Mouse (Mus musculus) urinary bladder, postnatal 4 days (tissue): ENCODE data around the gene Lrwd1.
A peak's percentile ranks its signal among the peaks of the same experiment; 100 is the strongest.
"Not testable (repeated sequence)": the region's sequence is repeated elsewhere in the genome, so short reads cannot be mapped to it uniquely, and the experiment has no call there.

Experiments
- DNase-seq, 2 experiments: peaks; one replicate each; pipeline ENCODE4 v3.0.0; 2021 to 2022; ENCODE audit warnings: low spot score in 2 of 2

Lrwd1 gene

GRCm38 (mm10) chr5:136147704-136148103 is 11.8 kb upstream of the Lrwd1 start:
- no peak for DNase-seq

DNA sequence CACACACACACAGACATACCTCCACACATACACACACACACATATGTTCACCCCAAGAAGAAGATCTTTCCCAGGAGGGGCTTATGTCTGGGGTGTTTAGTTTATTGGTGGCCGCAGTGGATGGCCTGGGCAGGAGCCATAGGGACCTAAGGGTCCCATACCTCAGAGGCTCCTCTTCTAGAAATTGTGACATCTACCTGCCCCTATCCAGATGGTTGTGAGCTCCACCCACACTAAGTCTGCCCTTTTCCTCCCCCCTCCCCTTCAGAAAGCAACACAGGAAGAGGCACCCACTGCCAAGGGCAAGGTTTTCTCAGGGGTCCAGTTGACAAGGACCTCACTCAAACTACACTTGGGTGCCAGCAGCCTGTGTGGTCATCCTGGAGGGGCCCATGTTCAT is 11.1 kb upstream of the Lrwd1 start:
- DNase-seq = no peak

GRCm38 (mm10) chr5:136144606-136145430 is 8.9 kb upstream of the Lrwd1 start:
- DNase-seq = no peak

DNA sequence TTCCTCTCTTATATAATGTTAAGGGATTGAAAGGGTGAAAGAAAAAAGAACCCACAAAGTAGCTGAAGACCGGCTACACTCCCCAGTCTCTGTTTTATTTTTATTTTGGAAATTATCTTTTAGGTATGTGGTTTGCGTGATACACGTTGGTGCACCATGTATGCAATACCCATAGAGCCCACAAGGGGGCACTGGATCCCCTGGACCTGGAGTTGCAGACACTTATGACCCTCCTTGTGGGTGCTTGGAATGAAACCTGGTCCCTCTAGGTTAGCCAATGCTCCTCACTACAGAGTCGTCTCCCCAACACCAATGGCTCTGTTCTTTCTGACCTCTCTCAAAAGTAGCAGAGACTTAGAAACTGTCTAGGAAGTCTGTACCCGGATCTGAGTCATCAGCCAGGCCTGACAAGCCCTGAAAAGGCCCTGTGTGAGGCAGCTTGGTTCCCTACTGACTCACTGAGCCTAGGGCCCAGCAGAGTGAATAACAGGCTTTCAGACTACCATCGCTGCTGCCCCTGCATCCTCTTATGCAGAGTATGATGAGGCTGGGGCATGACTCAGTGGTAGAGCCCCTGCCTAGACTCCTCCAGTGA is 7.4 kb upstream of the Lrwd1 start:
- DNase-seq = no peak

DNA sequence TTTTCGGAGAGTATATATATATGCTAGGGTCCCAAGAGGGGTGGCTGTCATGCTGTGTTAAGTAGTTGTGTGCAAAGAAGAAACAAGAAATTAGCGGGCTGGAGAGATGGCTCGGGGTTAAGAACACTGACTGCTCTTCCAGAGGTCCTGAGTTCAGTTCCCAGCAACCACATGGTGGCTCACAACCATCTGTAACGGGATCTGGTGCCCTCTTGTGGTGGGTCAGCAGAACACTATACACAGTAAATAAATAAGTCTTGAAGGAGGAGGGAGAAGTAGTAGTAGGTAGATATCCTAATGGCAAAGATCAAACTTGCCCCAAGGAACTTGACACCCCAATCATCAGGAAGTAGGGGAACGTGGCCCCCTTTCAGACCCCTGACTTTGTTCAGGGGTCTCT is 6.9 kb upstream of the Lrwd1 start:
- no peak for DNase-seq

- DNase-seq = no peak
Measured at GRCm38 (mm10) chr5:136140057-136140482, 4.2 kb upstream of the Lrwd1 start.

GRCm38 (mm10) chr5:136139393-136139792 is 3.5 kb upstream of the Lrwd1 start:
- no peak for DNase-seq

GRCm38 (mm10) chr5:136137658-136138274 is 1.9 kb upstream of the Lrwd1 start:
- DNase-seq = no peak

DNA sequence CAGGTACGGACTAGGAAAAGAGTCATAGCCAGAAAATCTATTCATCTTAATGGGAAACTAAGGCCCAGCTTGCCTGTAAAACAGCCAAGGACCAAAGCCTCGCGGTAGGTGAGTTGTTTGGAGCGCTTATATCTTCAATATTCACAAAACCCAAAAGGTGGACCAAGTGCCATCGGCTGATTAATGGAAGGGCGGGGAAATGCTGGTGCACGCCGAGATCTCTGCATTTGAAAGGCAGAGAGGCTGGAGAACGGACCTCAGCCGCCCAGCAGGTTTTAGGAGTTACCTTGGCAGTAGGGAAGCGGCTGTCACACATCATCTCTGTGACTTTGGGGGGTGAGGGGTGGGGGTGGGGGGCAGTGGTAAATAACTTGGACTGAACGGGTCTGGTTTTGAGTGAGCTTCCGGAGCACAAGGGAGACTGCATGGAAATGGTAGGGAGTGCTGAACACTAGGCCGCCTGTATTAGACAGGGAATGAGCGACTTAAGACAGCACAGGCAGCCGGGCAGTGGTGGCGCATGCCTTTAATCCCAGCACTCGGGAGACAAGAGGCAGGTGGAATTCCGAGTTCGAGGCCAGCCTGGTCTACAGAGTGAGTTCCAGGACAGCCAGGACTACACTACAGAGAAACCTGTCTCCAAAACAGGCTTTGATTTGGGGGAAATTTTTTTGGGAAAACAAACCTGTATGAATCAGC is 567 bp upstream of the Lrwd1 start:
- DNase-seq = no peak

GRCm38 (mm10) chr5:136122165-136122564 is 13.7 kb downstream of the Lrwd1 start:
- DNase-seq = no peak

DNA sequence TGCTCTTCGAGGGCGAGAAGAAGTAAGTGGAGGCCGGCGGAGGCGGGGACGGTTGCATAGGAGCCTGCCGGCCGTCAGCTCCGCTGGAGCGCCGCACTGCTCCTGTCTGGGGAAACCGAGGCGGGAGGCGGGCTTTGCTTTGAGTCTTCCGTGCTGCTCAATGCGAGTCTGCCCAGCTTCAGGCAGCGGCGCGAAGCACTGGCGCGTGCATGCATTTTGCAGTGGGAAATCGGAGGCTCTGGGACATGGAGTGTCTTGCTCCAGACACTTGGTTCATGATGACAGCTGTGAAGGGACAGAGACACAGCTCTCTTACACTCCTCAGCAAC is 19.1 kb downstream of the Lrwd1 start:
- DNase-seq = no peak

DNA sequence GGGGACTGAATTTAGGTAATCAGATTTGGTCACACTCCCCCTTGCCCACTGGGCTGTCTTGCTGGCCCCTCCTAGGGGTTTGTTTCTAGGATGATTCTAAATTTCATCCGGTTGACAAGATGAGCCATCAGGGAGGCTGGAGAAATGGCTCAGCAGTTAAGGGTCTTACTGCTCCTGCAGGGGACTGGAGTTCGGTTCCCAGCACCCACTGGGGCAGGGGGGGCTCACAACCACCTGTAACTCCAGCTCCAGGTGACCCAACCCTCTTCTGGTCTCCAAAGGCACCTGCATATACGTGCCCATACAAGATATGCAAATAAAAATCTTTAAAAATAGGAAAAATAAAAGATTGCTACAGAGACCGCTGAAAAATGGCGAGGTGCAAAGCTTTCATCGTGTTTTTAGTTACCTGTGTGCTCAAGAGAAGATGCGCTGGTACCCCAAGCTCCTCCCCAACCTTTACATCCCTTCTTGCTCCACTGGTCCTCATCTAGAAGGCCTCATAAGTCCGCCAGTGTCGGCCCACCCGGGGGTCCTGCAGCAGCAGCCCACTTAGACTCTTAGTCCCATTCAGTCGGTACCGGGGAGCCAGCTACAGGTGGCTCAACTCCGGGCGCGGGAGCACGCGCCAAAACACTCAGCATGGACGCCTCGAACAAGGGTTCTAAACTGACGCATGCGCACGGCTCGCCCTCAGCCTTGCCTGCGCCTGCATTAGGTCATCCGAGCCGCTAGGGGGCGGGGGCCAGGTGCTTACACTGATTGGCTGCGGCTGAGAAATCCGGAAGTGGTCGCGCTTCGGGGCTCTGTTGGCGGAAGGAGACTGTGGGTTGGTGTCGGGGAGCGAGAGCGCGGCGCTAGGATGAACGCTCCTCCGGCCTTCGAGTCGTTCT is 19.7 kb downstream of the Lrwd1 start, which contains the start of gene Polr2j:
Polr2j (plus strand) TSS at position 741 of the 893 bp plus-strand sequence.
- DNase-seq = peak; percentile 93 to 96

DNA sequence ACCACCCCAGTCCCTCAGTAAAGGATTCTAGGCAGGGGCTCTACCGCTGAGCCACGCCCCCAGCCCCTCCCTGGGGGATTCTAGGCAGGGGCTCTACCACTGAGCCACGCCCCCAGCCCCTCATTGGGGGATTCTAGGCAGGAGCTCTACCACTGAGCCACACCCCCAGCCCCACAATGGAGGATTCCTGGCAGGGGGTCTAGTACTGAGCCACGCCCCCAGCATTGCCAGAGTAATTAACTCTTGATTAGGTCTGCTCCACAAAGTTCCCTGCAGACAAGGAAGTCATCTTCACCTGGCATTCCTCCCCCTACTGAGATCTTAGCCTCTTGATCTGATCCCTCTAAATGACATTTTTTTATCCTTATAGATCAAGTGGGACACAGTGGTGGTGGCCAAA is 22.3 kb downstream of the Lrwd1 start:
- not testable (repeated sequence) for DNase-seq

DNA sequence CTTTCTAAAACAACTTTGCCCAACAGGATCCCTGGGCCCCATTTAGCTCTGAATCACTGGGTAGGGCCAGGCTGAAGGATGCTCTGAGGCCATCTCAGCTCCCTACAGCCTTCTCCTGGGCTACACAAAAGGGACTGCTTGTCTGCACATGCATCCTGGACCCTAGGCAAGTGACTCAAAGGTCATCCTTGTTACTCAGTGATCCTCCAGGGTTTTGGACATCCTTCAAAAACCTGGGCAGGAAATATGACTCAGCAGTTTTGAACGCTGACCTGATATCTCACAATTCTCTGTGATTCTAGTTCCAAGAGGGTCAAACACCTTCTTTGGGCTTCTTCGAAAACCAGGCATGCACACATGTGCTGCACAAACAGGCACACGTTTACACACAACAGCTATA is 26.8 kb downstream of the Lrwd1 start:
- DNase-seq = no peak

DNA sequence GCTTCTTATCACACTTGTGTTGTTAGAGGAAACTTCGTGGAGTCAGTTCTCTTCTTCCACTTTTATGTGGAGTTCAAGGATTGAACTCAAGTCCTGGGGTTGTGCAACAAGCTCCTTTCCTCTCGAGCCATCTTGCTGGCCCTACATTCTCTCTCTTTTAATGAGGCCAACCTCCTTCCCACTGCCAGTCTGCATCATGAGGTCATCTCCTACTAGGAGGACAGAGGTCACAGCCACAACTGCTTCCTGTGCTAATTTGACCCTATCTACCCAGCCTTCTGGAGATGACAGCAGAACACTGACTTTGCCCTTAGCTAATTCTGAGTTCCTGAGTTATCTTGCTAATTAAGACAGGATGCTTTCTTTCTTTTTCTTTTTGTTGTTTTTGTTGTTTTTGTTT is 27.4 kb downstream of the Lrwd1 start:
- no peak for DNase-seq

GRCm38 (mm10) chr5:136104511-136104910 is 31.4 kb downstream of the Lrwd1 start:
- DNase-seq = no peak

- peak; percentile 67 to 74 for DNase-seq
Measured at GRCm38 (mm10) chr5:136102099-136102820, 33.6 kb downstream of the Lrwd1 start.

DNA sequence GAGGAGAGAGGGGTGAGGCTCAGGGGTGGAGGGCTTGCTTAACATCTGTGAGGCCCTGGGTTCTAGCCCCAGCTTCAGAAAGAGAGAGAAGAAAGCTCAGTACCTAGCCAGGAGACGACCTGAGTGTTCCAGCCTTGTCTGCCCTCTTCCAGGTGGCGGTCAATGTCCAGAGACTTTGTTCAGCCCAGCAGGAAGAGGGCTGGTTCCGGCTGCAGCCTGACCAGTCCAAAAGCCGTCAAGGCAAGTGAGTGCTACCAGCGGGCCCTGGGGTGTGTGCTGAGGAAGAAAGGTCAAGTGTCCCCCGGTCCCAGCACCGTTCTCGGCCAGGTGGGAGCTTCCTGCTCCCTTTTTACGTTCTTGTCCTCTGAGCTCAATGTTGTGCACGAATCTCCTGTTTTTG is 37.3 kb downstream of the Lrwd1 start:
- DNase-seq = no peak

- no peak for DNase-seq
Measured at GRCm38 (mm10) chr5:136095089-136095488, 40.8 kb downstream of the Lrwd1 start.

DNA sequence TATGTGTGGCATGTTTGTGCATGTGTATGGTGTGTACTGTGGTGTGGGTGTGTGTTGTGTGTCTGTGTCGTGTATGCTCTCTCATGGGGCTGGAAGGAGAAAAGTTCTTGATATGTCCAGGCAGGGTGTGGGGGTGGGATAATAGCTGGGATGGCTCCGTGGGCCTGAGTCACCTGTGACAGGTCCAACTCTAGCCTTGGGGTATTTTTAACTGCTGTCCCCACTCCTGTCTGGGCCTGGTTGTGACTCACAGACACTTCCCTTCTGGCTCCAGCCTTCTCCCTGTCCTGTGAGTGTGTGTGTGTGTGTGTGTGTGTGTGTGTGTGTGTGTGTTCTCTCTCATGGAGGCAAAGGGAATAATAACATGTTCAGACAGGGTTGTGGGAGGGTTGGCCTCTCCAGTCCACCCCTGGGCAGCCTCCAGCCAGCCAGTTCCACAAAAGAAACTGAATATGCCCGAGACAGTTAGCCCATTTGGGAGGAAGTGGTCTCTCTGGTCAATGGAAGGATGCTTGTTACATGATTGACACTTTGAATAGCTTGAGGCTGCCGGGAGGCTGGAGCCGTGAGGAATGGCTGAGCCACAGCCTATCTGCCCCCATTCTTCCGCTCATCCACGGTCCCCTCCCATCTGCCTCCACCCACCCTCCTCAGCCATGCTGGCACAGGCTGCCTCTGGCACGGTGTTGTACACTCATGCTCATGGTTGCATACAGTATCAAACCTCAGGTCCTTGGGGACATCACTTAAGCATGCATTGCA is 41.4 kb downstream of the Lrwd1 start:
- DNase-seq = no peak
